Comparison of ENCODE assay signal across 8 mouse cellular contexts in the genomic region with DNA sequence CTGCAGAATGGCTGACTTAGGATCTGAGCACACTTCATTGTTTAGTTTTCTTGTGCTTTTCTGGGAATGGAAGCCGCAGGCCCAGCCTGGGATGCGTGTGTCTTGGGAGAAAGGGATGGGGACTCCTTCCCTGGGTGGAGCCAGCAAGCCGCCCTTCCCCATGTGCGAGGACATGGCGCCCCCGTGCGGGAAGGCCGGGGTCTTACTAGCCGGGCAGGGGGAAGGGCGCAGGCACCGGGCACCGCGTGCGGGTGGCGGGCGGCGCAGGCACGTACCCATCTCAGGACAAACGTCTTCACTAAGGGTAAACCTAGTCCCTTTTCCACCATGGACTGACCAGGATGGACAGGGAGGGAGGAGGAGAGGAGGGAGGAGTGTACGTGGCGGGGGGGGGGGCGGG. TPM values are rescaled to one million over a fixed set of nuclear protein-coding genes. Genes with fewer than 3 reads are reported as not detected.
A peak's percentile ranks its signal among the peaks of the same experiment; 100 is the strongest.
DNase-seq lines count a peak whose midpoint lies in the region; ATAC-seq lines count a peak whose summit lies in the region.

No protein-coding gene starts in this region.

- peaks cover 17% of the 10 kb centered on the region for H3K9me3 ChIP-seq in hindbrain, embryonic 10.5 days
- H3K9me3 ChIP-seq in hindbrain, embryonic 13.5 days = no peaks in the 10 kb centered on the region; the same call in 1 of the 2 replicates
- no peaks in the 10 kb centered on the region for H3K9me3 ChIP-seq in megakaryocyte, embryonic 14.5 days

- H3K36me3 ChIP-seq in hindbrain, embryonic 10.5 days = peaks cover 5% of the 10 kb centered on the region; the same call in 1 of the 2 replicates
- peaks cover 38% of the 10 kb centered on the region for H3K36me3 ChIP-seq in hindbrain, embryonic 13.5 days
- peaks cover 31% of the 10 kb centered on the region for H3K36me3 ChIP-seq in megakaryocyte, embryonic 14.5 days (replicated peaks; ENCODE audit: low read length)

- ATAC-seq in hindbrain, embryonic 13.5 days (ENCODE audit: low FRiP score) = no peak

- peak; percentile 30 for DNase-seq in hindbrain, embryonic 10.5 days (ENCODE audit: low spot score)
- peak; percentile 74 for DNase-seq in R1 (ENCODE audit: low read depth, low spot score)
- peak; percentile 46 to 61 for DNase-seq in gastrocnemius, adult 8-10 months (ENCODE audit: low spot score in 2 of 2)
- DNase-seq in kidney, postnatal 14 days = peak; percentile 38
- DNase-seq in thymus, postnatal 4 days = peak; percentile 95
- DNase-seq in left cerebral cortex, postnatal 36 days (ENCODE audit: low spot score in 2 of 2) = no peak

- peak overlapping the region; percentile 29; the same call in 1 of the 2 replicates for H3K4me3 ChIP-seq in hindbrain, embryonic 10.5 days
- no peak overlapping the region for H3K4me3 ChIP-seq in hindbrain, embryonic 13.5 days
- H3K4me3 ChIP-seq in megakaryocyte, embryonic 14.5 days (replicated peaks) = peak overlapping the region; percentile 91

- H3K4me1 ChIP-seq in hindbrain, embryonic 10.5 days (replicated peaks) = peaks cover 40% of the 10 kb centered on the region
- H3K4me1 ChIP-seq in hindbrain, embryonic 13.5 days (replicated peaks) = peaks cover 29% of the 10 kb centered on the region
- H3K4me1 ChIP-seq in megakaryocyte, embryonic 14.5 days = peaks cover 98% of the 10 kb centered on the region

- H3K27ac ChIP-seq in hindbrain, embryonic 10.5 days = no peak overlapping the region
- no peak overlapping the region for H3K27ac ChIP-seq in hindbrain, embryonic 13.5 days

- no peak overlapping the region for H3K9ac ChIP-seq in hindbrain, embryonic 13.5 days

- H3K4me2 ChIP-seq in hindbrain, embryonic 13.5 days = no peak overlapping the region

- intact Hi-C loops in left cerebral cortex, postnatal 36 days (cut with DNase I) = no loop called here

- WGBS in hindbrain, embryonic 10.5 days = 6% methylated on average over 19 of the region's 22 CpGs
- 12% methylated on average over 17 of the region's 22 CpGs for WGBS in hindbrain, embryonic 13.5 days

- peaks cover 88% of the 10 kb centered on the region for H3K27me3 ChIP-seq in hindbrain, embryonic 10.5 days (ENCODE audit: insufficient read depth, poor library complexity, severe bottlenecking)
- H3K27me3 ChIP-seq in hindbrain, embryonic 13.5 days = peaks cover 78% of the 10 kb centered on the region
- peaks cover 10% of the 10 kb centered on the region for H3K27me3 ChIP-seq in megakaryocyte, embryonic 14.5 days (replicated peaks)

RNA-seq across cellular contexts. Expression of a gene that starts 22.4 kb away (rescaled TPM):
- 55.3 and 58.5 TPM in 2 replicates for polyA plus RNA-seq in hindbrain, embryonic 10.5 days (2016; fragmentation: Nextera tagmentation; extraction: Ambion mirVana)
- 57.5 and 63.2 TPM in 2 replicates for polyA plus RNA-seq in hindbrain, embryonic 13.5 days (2015; fragmentation: Nextera tagmentation; extraction: Ambion mirVana)
- total RNA-seq in gastrocnemius, adult 8-10 months (2022) = 10 to 100 TPM; 36.6 to 45.2 (median 38.1) TPM
- 14.0 and 14.8 TPM in 2 replicates for polyA plus RNA-seq in megakaryocyte, embryonic 14.5 days (2012; ENCODE audit: insufficient read depth, low replicate concordance)
- total RNA-seq in left cerebral cortex, postnatal 36 days (2021) = 10 to 100 TPM; 48.5 to 52.2 TPM

RNA-seq across cellular contexts. Expression of a gene that starts 35.7 kb away (rescaled TPM):
- 5.0 and 5.3 TPM in 2 replicates for polyA plus RNA-seq in hindbrain, embryonic 10.5 days (2016; fragmentation: Nextera tagmentation; extraction: Ambion mirVana)
- 6.9 and 8.2 TPM in 2 replicates for polyA plus RNA-seq in hindbrain, embryonic 13.5 days (2015; fragmentation: Nextera tagmentation; extraction: Ambion mirVana)
- total RNA-seq in gastrocnemius, adult 8-10 months (2022) = under 1 TPM; 0.27 to 0.63 (median 0.40) TPM
- polyA plus RNA-seq in megakaryocyte, embryonic 14.5 days (2012; ENCODE audit: insufficient read depth, low replicate concordance) = 2.5 and 27.1 TPM in 2 replicates
- 1 to 10 TPM; 3.9 to 4.0 TPM for total RNA-seq in left cerebral cortex, postnatal 36 days (2021)

RNA-seq across cellular contexts. Expression of a gene that starts 38.4 kb away (rescaled TPM):
- 4.4 and 8.4 TPM in 2 replicates for polyA plus RNA-seq in hindbrain, embryonic 10.5 days (2016; fragmentation: Nextera tagmentation; extraction: Ambion mirVana)
- 18.0 and 18.9 TPM in 2 replicates for polyA plus RNA-seq in hindbrain, embryonic 13.5 days (2015; fragmentation: Nextera tagmentation; extraction: Ambion mirVana)
- total RNA-seq in gastrocnemius, adult 8-10 months (2022) = under 1 TPM in 3 of 4 experiments, not detected in 1; 0.10 to 0.21 (median 0.20) TPM
- polyA plus RNA-seq in megakaryocyte, embryonic 14.5 days (2012; ENCODE audit: insufficient read depth, low replicate concordance) = 8.9 and 10.8 TPM in 2 replicates
- 100 to 1,000 TPM; 278 to 328 TPM for total RNA-seq in left cerebral cortex, postnatal 36 days (2021)

RNA-seq across cellular contexts. Expression of a gene that starts 41.2 kb away (rescaled TPM):
- polyA plus RNA-seq in hindbrain, embryonic 10.5 days (2016; fragmentation: Nextera tagmentation; extraction: Ambion mirVana) = 254 and 268 TPM in 2 replicates
- polyA plus RNA-seq in hindbrain, embryonic 13.5 days (2015; fragmentation: Nextera tagmentation; extraction: Ambion mirVana) = 197 and 204 TPM in 2 replicates
- total RNA-seq in gastrocnemius, adult 8-10 months (2022) = 10 to 100 TPM; 19.3 to 22.8 (median 21.2) TPM
- polyA plus RNA-seq in megakaryocyte, embryonic 14.5 days (2012; ENCODE audit: insufficient read depth, low replicate concordance) = 330 and 634 TPM in 2 replicates
- 10 to 100 TPM; 31.1 to 41.6 TPM for total RNA-seq in left cerebral cortex, postnatal 36 days (2021)

RNA-seq across cellular contexts. Expression of a gene that starts 42.9 kb away (rescaled TPM):
- polyA plus RNA-seq in hindbrain, embryonic 10.5 days (2016; fragmentation: Nextera tagmentation; extraction: Ambion mirVana) = 3.2 and 3.6 TPM in 2 replicates
- polyA plus RNA-seq in hindbrain, embryonic 13.5 days (2015; fragmentation: Nextera tagmentation; extraction: Ambion mirVana) = 3.5 TPM in 2 replicates
- total RNA-seq in gastrocnemius, adult 8-10 months (2022) = 1 to 10 TPM; 1.4 to 2.0 (median 1.6) TPM
- 209 and 434 TPM in 2 replicates for polyA plus RNA-seq in megakaryocyte, embryonic 14.5 days (2012; ENCODE audit: insufficient read depth, low replicate concordance)
- total RNA-seq in left cerebral cortex, postnatal 36 days (2021) = 1 to 10 TPM; 4.0 to 5.5 TPM

Comparison
In these comparisons a context has a peak if more than half of its experiments do, and no peak if none do; other contexts are left out.
1. DNase-seq: peak in hindbrain, embryonic 10.5 days (single experiment), R1 (single experiment), gastrocnemius, adult 8-10 months (2 of 2), kidney, postnatal 14 days (single experiment) and thymus, postnatal 4 days (single experiment); none in left cerebral cortex, postnatal 36 days (0 of 2).